Mouse (Mus musculus) midbrain, embryonic 11.5 days (tissue): ENCODE data around the gene Serpinb6a. TPM values are rescaled to one million over a fixed set of nuclear protein-coding genes. Genes with fewer than 3 reads are reported as not detected.

Source experiments
- ATAC-seq: fragments of 200-750 bp; cut with Nextera tagmentation; 2 replicates; pipeline ENCODE4 v1.8.0; 2017; ENCODE audit warnings: moderate TSS enrichment, moderate library complexity; ENCODE audit not compliant: low FRiP score
- DNase-seq: peaks from one replicate; pipeline ENCODE4 v3.0.0; 2015; ENCODE audit warnings: low spot score; ENCODE audit errors: missing footprints
- H3K27ac ChIP-seq: fragments of 300-500 bp; sonication (generic); 2 replicates; pipeline ENCODE4 v1.5.1; 2014; ENCODE audit warnings: low read depth, low read length
- H3K27me3 ChIP-seq: fragments of 300-500 bp; sonication (generic); 2 replicates; pipeline ENCODE4 v1.6.1; 2014; ENCODE audit warnings: mild to moderate bottlenecking, low read length, moderate library complexity, mixed read lengths; ENCODE audit not compliant: control insufficient read depth, insufficient read depth
- H3K36me3 ChIP-seq: fragments of 300-500 bp; sonication (generic); 2 replicates; pipeline ENCODE4 v1.6.1; 2014; ENCODE audit warnings: mild to moderate bottlenecking, low read length, moderate library complexity, mixed read lengths; ENCODE audit not compliant: control insufficient read depth, insufficient read depth
- H3K4me1 ChIP-seq: fragments of 300-500 bp; sonication (generic); 2 replicates; pipeline ENCODE4 v1.6.1; 2014; ENCODE audit warnings: low read length; ENCODE audit not compliant: control insufficient read depth, insufficient read depth
- H3K4me2 ChIP-seq: fragments of 300-500 bp; sonication (generic); 2 replicates; pipeline ENCODE4 v1.6.1; 2014; ENCODE audit warnings: mild to moderate bottlenecking, moderate library complexity
- H3K4me3 ChIP-seq: fragments of 300-500 bp; sonication (generic); 2 replicates; pipeline ENCODE4 v1.5.1; 2014; ENCODE audit warnings: low read depth, low read length
- H3K9ac ChIP-seq: fragments of 300-500 bp; sonication (generic); 2 replicates; pipeline ENCODE4 v1.6.1; 2014; ENCODE audit warnings: low read length
- H3K9me3 ChIP-seq: fragments of 300-500 bp; sonication (generic); 2 replicates; pipeline ENCODE4 v1.6.1; 2016; ENCODE audit warnings: low read length; ENCODE audit not compliant: control insufficient read depth
- WGBS: fragments of 180-500 bp; shearing (Covaris S2); extraction: QIAGEN DNeasy Blood & Tissue Kit; methylation state at CpG from one replicate; pipeline ENCODE4 v1.1.7; 2014; 5-methylcytosine and 5-hydroxymethylcytosine counted together
- polyA plus RNA-seq: library from polyadenylated mRNA; unstranded; fragments of >200 nt; fragmentation: Nextera tagmentation; extraction: Ambion mirVana; gene quantifications from 2 replicates; pipeline ENCODE4 v1.2.1, GENCODE M21; 2014

Serpinb6a gene
- polyA plus RNA-seq, 1 experiment from 2014 or later, result 35.7 TPM

DNA sequence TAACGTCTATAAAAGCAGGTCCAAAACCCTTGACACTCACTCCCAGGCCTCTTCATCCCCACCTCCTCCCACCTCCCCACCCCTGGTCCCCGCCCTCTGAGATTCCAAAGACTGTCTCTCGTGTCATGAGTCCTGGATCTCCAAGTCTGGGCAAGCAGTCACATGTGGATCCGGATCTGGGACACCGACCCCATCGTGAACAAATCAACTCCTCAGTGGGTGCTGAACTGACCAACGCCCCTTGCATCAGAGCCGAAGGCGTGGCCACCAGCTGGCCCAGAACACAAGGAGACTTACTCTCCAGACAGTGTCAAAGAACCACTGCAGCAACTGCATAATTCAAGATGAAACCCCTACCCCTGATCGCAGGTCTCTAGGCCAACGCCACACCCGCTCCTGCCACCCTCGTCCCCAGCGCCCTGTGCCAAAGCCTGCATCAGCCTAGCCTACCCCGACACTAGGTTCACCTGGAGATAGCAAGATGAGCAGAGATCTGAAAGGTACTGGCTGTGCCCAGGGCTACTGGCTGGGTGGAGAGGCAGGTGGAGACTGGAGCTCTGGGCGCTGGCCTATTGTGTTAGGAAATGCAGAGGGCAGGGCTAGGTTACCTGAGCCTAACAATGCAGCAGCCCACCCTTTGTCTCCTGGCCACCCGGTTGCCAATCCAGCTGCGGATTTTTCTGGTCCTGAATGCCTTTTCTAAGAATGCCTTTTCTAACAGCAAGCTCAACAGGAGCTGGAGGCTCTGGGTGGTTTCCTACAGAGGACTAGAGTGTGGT lies 97.2 kb downstream of the Serpinb6a start, which contains the start of gene Serpinb6c:
Gene Serpinb6c (minus strand): TSS at position 533 of the 779 bp plus-strand sequence.
- no peaks in the 10 kb centered on the region for H3K36me3 ChIP-seq
- H3K27ac ChIP-seq, result no peak within 1 kb of the TSS
- DNase-seq, result no peak
- no peak within 1 kb of the TSS for H3K9ac ChIP-seq
- WGBS, result 75% methylated on average over 18 of the region's 18 CpGs
- ATAC-seq, result no peak
- no peak within 1 kb of the TSS for H3K4me3 ChIP-seq
- no peaks in the 10 kb centered on the region for H3K4me1 ChIP-seq
- no peaks in the 10 kb centered on the region for H3K9me3 ChIP-seq
- no peaks in the 10 kb centered on the region for H3K27me3 ChIP-seq
- no peak within 1 kb of the TSS for H3K4me2 ChIP-seq

DNA sequence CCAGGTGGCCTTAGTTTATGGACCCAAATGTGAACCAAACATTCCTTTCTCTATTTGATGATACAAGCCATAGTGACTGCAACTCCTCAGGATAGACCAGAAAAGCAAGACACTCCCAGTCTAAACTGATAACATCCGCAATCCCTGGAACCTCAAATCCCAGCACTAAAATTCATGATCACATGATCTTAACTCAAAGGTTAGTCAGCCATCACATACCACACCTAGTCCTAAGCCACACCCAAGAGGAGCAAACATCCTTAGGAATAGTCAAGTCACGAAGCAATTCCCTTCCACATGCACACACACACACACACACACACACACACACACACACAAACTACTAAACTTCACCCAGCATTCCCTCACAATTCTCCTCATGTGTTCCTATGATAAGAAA lies 99.3 kb downstream of the Serpinb6a start:
- Histone ChIP-seq H3K9ac (no peak overlapping the region), H3K4me2 (no peak overlapping the region), H3K36me3 (no peaks in the 10 kb centered on the region), H3K4me1 (no peaks in the 10 kb centered on the region), H3K27me3 (no peaks in the 10 kb centered on the region), H3K9me3 (no peaks in the 10 kb centered on the region), H3K4me3 (no peak overlapping the region), H3K27ac (no peak overlapping the region)
- ATAC-seq (no peak), DNase-seq (no peak)
- 89% methylated on average over 2 of the region's 2 CpGs for WGBS

DNA sequence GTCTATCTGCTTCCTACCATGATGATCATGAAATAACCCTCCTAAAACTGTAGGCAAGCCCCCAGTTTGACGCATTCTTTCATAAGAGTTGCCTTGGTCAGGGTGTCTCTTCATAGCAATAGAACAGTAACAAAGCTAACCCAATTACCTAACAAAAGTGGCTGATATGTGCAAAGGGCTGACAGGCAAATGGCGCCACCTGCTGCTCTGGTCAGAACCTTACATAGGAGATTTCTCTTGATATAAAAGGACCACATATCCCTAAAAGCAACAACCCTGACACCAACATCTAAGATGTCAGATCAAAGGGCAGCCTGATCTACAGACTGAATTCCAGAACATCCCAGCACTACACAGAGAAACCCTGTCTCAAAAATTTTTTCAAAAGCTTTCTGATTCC lies 108.4 kb downstream of the Serpinb6a start:
- Histone ChIP-seq H3K9ac (no peak overlapping the region), H3K36me3 (no peaks in the 10 kb centered on the region), H3K4me3 (no peak overlapping the region), H3K27me3 (no peaks in the 10 kb centered on the region), H3K9me3 (no peaks in the 10 kb centered on the region), H3K4me2 (no peak overlapping the region), H3K27ac (no peak overlapping the region), H3K4me1 (no peaks in the 10 kb centered on the region)
- ATAC-seq (no peak; the same call in 1 of the 2 replicates), DNase-seq (peak; percentile 87)
- WGBS, result 45% methylated on average over 2 of the region's 2 CpGs

Other genes starting within 250 kb of the Serpinb6a start
- not detected in 2 replicates for gene Serpinb6e, start 159.4 kb downstream of the Serpinb6a start, polyA plus RNA-seq
- 0.29 TPM in 1 of 2 replicates, not detected in the other for gene Serpinb6c, start 97.1 kb downstream of the Serpinb6a start, polyA plus RNA-seq
- 18.7 and 19.4 TPM in 2 replicates for gene Nqo2, start 38.1 kb downstream of the Serpinb6a start, polyA plus RNA-seq
- 8.2 and 10.0 TPM in 2 replicates for gene Ripk1, start 431 bp downstream of the Serpinb6a start, polyA plus RNA-seq
- gene Bphl, start 34.8 kb upstream of the Serpinb6a start, polyA plus RNA-seq, result 32.5 and 35.2 TPM in 2 replicates
- gene Tubb2a, start 75.2 kb upstream of the Serpinb6a start, polyA plus RNA-seq, result 398 and 417 TPM in 2 replicates
- gene Tubb2b, start 127.7 kb upstream of the Serpinb6a start, polyA plus RNA-seq, result 307 and 321 TPM in 2 replicates
- 115 and 120 TPM in 2 replicates for gene Psmg4, start 160.2 kb upstream of the Serpinb6a start, polyA plus RNA-seq